Mouse (Mus musculus): ENCODE measurements around the gene Srms.

Srms gene

DNA sequence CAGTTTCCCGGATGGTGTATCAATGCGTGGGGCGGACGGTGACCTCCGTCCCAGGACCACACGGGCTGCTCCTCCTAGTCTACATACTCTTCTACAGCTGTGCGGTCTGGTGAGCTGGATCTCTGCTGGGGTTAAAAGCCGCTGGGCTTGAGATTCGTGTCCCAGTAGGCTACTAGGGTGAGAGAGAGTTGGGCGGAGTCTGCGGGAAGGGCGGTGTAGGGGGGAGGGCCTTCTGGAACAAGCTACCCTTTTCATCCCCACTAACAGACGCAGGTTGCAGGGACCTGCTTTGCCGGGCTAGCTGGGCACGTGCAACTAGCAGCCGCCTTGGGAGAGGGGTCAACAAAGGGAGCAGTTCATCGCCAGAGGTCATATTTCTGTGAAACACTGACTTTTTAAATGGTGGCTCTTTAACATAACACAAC is at the start of gene Srms:
TSS of gene Srms (minus strand) at position 165 of the 425 bp plus-strand sequence.
- peak; percentile 47 for DNase-seq

DNA sequence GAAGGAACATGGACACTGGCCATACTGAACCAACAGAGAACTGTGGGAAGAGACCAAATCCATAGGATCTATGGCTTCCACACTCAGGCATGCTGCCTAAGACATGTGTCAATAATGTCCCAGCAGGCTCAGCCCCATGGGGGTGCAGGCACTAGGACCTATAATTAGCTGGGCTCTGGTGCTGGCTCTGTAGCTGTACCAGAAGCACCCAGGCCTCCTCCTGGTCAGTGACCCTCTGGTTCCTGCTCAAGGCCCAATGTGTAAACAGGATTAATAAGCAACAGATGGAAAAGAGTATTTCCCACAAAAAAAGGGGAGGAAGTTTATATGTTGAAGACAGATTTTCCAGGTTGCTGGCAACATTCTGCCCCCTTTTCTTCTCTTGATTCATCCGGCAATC is 40.3 kb upstream of the Srms start:
- no peak for DNase-seq

DNA sequence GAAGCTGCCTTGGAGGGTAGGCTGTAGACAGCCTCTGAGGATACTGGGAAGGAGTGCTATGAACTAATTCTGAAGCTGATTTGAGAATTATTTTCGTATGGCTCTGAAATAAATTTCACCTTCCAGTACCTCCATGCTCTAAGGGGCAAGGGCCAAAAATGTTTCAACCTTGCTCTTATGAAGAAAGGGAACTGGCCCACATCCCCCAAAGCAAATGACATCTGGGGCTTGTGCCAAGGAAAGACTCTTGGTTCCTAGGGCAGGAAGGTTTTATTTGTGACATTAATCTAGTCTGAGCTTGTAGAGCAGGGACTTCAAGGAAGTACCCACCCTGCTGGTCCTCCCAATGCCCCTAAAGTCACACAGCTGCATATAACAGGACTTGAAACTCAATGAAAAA is 38.9 kb upstream of the Srms start:
- no peak for DNase-seq

DNA sequence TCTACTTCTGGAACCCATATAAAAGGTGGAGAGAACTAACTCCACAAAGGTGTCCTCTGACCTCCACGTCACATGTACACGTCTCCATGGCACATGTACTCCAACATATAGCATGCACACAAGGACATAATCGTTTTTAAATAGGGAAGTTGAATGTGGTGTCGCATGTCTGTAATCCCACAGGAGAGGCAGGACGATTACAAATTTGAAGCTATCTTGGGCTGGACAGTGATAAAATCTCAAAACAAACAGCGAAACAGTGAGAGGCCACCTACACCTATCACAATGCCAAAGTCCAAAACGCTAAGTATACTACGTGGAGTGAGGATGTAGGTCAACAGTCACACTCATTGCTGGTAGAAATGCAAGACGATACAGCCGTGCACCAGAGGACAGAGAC is 36.2 kb upstream of the Srms start:
- no peak for DNase-seq

DNA sequence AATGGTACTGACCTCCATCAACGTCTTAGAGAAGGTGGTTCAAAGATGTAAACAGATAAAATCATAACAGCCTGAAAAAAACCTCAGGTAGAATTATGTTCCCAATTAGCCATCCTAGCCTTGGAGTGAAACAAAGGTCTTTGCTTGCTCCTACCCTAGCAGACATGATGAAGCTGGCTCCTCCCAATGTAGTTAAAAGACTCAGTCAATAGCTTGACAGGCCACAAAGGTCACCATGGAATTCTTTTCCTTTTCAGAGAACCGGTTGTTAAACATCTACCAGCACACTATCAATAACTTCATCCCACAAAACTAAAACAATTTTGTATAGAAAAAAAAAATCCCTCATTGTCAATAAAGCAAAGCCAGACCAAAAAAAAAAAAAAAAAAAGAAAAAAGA is 32.0 kb upstream of the Srms start:
- no peak for DNase-seq

DNA sequence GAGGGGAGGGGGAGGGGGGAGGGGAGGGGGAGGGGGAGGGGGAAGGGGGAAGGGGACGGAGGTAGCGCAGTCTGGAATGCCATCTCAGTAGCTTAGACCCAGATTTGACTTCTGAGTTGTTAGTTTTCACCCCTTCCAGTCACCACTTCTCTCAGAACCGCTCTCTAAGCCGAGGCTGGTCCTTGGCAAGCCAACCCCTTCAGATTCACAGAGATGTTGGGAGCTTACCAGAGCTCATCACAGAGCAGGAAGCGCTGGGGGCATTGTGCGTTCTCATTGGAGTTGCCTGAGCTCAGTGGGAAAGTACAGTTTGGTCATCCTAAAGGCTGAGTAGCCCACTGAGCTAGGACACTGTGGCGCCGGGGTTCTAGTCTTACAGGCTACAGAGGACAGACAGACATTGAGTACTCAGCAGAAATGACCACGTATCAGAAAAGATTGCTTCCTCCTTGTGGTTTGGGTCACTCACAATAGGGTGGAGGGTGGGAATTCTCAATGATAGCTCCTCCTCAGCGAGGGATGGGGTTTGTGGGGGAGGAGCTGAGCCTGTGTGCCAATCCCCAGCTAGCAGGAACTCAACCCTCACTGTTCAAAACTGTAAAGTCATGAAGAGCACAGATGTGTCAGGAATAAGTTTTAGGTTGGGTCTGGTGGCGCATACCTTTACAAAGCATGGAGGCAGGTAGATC is 30.9 kb upstream of the Srms start:
- peak; percentile 36 for DNase-seq

DNA sequence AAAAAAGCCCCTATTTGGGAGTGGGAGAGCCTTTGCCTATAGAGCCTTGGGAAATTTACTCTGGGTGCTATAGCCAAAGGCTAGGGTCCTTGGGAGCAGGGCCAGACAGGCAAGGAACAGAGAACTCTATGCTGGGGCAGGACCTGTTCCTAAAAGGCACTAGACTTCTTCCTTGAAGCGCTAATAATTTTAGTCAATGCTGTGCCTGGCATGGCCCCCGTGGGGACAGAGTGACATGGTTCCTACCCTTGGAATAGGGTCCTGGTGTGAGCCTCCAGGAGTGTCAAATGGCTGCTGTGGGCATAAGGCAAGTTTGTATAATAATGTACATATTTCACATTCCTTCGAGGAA is 29.3 kb upstream of the Srms start:
- DNase-seq, result no peak

DNA sequence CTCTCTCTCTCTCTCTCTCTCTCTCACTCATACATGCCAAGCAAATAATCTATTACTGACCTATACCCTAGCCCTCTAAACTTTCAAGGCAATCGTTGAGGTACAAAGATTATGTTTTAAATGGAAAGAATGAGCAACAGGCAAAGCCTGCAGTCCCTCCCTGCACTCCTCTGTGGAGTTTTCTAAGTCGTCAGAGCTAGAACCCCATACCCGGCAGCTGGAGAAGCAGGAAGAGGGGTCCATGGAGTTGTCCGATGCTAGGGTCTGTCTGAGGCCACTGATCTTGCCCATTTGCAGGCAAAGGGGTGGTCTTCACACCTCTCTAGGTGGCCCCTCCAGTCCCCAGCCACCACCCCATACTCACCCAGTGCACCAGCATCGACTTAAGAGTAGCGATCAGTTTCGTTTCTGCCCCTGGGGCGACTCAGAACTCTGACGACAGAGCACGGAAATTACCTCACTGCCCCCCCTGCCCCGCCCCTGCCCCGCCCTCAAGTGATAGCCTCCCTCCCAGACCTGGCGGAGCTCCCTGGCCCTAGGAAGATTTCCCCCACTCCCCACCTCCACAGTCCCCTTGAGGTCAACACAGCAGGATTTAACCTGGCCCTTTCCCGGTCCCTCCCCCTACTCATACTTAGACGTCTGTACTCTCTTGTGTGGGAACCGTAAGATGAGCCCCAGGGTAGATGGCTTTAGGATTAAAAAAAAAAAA is 28.8 kb upstream of the Srms start, which contains the start of gene Helz2:
TSS of gene Helz2 (minus strand) at position 426 of the 712 bp plus-strand sequence.
- peak; percentile 71 for DNase-seq

DNA sequence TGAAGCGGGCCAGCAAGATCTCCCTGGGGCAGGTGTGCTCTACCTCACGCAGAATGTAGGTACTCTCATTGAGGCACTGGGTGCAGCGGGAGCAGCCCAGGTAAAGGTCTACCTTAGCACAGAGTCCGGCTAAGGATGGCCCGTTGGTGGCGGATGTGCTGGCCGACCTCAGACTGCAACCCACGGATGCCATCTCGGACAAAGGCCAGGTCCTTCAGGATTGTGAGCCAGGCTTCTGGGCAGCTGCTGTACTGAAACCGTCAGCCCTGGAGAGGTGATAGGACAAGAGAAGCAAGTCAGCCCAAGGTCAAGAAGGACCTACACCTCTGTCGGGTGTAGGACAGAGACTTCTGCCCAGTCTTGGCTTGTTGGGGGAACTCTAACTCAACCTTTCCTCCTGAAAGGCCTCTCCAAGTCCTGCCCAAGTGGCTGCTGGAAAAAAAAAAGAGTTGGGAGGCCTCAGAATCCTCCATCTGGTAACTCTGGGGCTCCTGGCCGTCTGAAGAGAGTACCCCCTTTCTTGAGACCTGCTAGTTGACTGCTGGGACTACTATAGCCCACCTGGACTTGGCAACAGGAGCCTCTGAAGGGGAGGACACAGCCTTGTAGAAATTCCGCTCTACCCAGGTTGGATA is 27.9 kb upstream of the Srms start:
- no peak for DNase-seq

DNA sequence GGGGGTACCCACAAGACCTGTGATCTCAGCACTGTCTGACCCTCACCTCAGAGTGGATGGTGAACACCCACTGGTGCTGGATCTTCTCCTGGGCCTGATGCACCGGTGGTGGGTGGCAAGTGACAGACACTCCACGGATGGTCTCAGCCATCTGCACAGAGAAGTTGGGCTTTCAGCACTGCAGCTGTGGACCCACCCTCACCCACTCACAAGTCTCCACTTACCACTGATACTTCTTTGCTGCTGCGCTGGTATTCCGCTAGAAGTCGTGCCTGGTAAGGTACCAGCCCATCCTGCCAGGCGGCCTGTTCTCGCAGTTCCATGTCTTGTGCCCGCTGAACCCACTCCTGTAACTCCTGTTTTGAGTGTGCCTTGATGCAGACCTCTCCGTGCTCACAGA is 26.3 kb upstream of the Srms start:
- DNase-seq, result no peak

DNA sequence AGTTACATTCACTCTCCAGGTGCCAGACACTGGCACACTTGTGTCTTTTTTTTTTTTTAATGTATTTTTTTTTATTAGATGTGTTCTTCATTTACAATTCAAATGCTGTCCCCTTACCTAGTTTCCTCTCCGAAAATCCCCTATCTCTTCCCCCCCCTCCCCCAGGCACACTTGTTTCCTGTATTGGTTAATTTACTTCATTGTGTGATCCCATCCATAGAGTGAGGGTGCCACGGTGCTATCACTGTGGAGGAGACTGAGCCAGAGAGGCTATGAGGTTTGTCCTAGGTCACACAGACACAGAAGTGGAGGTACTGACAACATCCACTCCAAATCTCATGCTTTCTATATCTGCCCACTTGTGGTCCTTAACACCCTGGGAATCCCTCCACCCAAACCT is 25.9 kb upstream of the Srms start:
- DNase-seq, result no peak

DNA sequence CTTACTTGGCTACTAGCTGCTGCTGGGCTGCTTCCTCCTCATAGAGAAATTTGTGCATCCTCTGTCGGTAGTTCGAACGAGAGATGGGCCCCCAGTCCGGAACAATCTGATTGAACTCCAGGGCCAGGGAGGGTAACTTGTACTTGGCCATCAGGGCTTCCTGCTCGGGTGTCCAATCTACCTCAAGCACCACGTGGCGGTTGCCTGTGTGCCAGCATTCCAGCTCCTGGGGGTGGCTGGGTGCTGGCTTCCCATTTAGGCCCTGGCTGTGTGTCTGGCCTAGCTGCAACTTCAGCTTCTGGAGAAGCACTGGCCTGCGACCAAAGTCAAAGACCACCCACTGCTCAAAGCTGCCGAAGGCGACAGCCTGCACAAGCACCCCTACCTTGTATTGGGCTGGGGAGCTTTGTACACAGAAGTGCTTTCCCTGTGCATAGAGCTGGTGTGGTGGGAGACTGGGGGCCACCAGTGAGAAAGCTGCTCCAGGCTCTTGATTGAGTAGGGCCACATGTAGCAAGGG is 25.2 kb upstream of the Srms start:
- DNase-seq, result no peak

DNA sequence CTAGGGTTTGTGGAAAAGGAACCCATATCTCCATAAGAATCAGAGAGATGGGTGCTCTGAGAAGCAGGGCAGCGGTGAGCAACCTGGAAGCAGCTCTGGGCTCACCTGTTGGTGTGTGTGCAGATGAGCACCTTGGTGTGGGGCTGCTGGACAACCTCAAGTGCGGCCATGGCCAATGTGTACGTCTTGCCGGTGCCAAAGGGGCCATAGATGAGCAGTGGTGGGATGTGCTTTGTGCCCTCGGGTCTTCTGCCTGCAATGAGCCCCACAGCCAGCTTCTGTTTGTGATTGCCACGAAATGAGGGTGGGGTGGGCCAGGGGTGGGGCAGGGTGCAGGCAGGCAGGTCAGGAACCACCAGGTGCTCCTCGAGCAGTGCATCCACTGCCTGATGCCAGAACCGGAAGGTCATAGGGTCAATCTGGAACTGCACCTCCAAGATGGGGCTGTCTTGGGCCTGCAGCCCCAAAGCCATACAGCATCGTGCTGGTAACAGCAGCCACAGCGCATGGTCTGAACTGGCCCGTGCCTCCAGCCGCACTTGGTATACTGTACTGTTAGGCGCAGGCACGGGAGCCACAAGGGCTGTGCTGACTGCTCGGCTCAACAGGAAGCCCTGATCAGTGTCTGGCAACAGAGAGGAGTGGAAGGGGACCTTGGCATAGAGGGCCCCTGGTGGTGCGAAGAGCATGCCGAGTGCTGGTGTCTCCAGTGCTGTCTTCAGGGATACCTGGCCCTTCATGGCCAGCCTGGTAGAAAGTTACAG is 24.4 kb upstream of the Srms start:
- DNase-seq, result no peak

DNA sequence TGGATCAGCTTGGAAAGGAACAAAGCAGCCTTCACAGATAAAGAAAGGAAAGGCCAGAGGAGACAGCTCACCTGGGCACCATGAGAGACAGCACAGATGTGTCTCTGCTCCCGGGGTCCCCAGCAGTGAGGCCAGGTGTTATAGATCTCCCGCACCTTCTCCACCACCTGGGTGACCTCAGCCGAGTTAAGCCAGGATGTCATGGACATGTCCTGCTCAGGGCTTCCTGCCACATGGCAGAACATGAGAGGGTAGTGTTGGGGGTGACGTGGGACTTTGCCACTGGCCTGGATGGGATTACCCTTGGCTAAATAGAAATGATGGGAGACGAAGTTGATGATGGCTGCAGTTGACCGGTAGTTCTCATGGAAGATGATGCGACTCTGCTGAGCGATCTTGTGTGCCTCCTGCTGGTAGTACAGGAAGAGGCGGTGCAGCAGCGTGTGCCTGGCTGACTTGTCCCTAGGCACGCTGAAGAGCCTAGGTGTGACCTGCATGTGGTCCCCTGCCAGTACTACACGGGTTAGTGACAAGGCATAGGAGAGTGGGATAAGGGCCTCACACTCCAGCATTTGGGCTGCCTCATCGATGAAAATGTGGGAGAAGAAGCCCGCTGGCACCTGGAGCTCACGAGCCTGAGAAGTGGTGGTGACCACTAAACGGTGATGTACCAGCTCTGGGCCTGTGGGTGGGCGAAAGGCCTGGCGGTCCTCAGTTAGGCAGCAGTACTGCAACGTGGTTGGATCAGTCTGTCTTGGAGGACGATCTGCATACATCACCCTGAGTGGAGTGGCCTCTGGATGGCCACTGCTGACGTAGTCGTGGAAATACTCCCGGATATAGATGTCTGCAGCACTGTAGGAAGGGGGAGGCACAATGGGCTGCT is 22.9 kb upstream of the Srms start:
- DNase-seq, result no peak

DNA sequence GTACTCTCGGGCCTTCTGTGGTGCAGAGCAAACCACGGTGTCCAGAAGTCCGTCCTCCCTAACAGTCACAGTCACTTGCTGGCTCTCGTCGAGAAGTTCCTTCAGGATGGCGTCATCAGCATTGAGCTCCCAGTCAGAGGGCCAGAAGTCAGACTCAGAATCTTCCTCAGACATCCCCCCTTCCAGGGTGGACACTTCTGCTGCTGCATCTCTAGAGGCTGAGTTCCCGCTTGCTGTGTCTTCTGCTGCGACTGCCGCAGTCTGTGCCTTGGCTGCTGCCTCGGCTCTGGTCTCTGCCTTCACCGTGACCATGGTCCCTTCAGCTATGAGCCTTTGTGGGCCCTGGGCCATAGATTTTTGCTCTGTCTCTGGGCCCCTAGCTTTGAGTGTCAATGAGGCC is 21.7 kb upstream of the Srms start:
- no peak for DNase-seq

DNA sequence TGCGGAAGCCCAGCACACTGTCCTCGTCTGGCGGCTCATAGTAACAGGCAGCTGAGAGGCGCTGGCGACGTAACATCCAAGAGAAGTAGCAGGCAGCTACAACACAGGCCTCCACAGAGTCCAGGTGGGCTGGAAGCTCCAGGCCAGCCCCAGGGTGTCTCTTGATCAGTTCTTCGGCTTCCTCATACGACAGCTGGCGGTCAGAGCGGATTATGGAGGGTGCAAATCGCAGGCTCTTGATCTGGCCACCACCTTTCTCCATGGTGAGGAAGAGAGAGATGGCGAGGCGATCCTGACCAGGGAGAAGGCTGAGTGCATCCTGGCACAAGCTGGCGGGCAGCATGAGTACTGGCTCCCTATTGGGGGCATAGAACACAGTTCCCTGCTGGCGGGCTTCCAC is 20.5 kb upstream of the Srms start:
- no peak for DNase-seq

DNA sequence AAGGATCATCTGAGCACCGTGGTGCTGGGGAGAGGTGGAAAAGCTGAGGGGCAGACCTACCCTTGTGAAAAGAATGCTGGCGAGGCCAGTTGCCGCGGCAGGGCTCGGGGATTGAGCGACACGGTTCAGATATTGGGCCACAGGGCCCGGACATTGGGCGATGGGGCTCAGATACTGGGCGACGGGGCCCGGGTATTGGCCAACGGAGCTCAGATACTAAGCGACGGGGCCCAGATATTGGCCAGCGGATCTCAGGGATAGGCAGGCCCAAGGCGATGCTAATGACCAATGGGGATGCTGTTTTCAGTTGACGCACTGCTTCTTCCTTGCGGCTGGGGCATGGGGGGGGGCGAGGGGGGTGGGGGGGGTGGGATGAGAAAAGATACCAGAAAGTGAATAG is 18.2 kb upstream of the Srms start:
- DNase-seq, result no peak

DNA sequence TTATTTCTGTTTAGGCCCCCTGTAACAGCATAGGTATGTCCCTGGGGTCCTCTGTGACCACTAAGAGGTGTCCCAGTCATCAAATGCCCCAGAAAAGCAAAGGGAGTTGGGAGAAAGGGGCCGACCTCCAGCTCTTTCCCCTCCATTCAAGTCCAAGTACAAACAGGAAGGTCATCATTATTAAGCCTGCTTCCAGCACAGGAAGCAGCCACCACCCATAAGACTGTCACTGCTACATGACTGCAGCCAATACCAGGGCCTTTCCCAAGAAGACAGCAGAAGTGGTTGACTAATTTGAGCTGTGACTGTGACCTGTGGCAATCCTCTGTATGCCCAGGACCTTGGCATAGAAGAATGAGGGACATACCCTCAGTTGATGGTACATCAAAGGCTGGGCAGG is 15.3 kb upstream of the Srms start:
- peak; percentile 19 for DNase-seq

DNA sequence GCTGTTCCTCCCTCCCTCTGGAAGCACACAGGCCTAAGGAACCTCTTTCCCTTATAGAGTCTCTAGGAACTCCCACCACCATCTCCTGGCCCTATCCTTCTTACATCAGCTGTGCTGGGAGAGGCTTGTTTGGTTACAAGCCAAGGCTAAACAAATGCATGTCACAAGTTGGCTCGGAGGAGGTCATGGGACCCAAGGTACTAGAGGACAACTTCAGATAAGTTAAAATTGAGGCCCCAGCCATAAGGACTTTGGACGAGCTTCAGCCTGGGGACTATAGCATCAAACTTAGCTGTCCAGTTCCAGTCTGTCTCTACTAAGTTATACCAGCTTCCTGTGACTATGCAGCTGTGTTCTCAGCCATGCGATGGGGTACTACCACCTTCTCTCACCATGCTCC is 14.1 kb upstream of the Srms start:
- DNase-seq, result no peak

DNA sequence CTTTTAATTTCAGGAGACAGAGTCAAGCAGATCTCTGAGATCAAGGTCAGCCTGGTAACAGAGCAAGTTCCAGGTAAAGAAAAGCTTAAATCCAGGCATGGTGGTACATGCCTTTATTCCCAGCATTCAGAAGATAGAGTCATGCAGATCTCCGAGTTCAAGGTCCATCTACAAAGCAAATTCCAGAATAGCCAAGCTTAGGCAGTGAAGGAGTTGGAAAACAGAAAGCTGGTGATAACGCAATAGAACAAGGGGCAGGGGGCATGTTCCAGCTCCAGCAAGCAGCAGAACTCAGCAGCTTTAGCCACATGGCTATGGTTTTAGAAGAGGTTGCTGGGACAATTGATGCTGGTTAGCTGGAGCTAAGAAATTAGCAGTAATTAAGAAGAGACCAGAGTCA is 12.0 kb upstream of the Srms start:
- DNase-seq, result no peak

DNA sequence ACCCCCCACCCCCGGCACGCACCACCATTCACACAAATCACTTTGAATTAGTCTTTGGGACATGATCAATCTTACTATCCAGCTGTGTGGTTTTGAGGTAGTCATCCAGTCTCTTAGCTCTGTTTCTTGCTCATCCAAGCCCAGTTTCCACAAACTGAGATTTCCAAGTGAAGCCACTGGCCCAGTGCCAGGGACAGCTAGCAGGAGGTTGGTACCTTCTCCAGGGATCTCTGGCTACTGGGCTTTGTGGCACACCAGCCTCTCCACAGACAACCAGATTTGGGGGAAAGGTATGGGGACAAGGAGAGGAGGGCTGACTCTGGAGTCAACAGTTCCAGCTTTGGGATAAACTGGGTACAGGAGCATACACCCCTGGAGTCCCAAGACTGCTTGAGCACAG is 7.4 kb upstream of the Srms start:
- DNase-seq, result peak; percentile 38

DNA sequence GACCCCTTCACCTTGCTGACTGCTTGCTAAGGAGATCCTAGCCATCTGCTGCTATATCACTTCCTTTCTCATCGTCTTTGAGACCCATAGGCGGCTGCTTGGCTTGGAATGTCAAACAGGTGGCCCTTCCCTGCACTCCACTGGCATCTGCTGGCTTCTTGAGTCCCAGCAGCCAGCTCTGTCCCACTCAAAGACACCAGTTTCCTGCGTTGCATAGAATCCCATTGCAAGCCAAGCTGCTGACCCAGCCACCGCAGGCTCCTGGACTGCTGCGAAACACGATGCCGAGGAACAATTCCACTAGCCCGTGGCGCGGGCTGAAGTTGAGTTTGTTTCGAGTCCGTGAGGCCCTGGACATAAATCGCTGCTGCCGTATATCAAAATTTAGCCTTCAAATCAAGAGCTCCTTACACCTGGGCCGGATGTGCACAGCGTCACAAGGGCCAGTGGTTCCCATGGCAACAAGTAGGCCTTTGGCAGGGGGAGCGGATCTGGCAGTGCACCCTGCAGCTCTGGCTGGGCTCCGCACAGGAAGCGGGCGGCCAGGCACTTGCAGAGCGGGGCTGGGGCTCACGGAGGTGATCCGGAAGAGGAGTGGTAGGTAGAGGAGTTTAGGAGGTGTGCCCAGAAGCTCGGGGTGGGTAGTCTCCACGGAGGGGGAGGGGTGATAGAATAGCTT is 6.7 kb upstream of the Srms start, which contains the start of gene Fndc11:
TSS of gene Fndc11 (plus strand) at position 476 of the 679 bp plus-strand sequence.
- DNase-seq, result peak; percentile 89

Data from kidney, postnatal 14 days (tissue).